Mouse (Mus musculus) G1E (cell line): Measurements from ENCODE around the gene Ccnd3.

ENCODE experiments used
- CTCF ChIP-seq: IDR thresholded peaks from 2 replicates; pipeline ENCODE4 v1.5.1; 2012; ENCODE audit warnings: low read depth, low read length, inconsistent platforms, mixed read lengths
- GATA1 ChIP-seq: IDR thresholded peaks from 2 replicates; pipeline ENCODE4 v1.6.1; 2012; ENCODE audit warnings: borderline replicate concordance, low read length, inconsistent platforms, mixed read lengths
- POLR2AphosphoS5 ChIP-seq: IDR thresholded peaks from 2 replicates; pipeline ENCODE4 v1.6.1; 2012; ENCODE audit warnings: low read depth, low read length, inconsistent platforms; ENCODE audit not compliant: insufficient replicate concordance
- TAL1 ChIP-seq: conservative IDR thresholded peaks from 2 replicates; pipeline ENCODE4 v1.6.1; 2012; ENCODE audit warnings: low read depth, low read length, inconsistent platforms, mixed read lengths

- TF ChIP-seq CTCF (no peak), GATA1 (no peak), TAL1 (no peak), POLR2AphosphoS5 (no peak)
These were observed 67.6 kb downstream of the Ccnd3 start for GRCm38 (mm10) chr17:47572436-47572835.
